ENCODE assay signal across 19 mouse cellular contexts in the genomic region with DNA sequence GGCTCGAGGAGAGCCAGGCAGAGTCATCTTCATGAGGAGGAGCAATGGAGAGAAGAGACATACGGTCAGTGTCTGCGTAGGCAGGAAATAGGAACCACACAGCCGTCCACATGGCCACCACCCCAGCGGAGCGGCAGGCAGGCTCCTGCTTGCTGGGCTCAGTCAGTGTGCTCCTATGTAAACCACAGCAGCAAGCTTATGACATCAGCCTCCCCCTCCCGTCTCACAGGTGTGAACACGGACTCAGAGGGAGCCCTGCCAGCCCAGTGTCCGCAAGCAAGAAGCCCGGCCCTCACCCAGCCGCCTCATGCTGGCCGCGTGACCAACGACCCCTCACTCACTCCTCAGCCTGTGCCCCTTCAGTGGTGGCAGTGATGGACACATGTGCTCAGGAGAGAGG.
DNase-seq lines count a peak whose midpoint lies in the region; ATAC-seq and TF ChIP-seq lines count a peak whose summit lies in the region.
"Had no signal": no experiment of that assay in that cellular context is flagged by ENCODE, and none has a peak within 500 bp of the region (broad histone marks: within the 10 kb centered on the region; RNA-seq: fewer than 3 reads in every experiment).

No protein-coding gene starts in this region.

- no peak overlapping the region for H3K4me3 ChIP-seq in heart, embryonic 11.5 days (ENCODE audit: low read depth, low read length)
- no peak overlapping the region for H3K4me3 ChIP-seq in stomach, postnatal 0 days (ENCODE audit: low read depth, low read length)
- H3K4me3 ChIP-seq: hindbrain, embryonic 15.5 days; layer of hippocampus, adult 2 months; neural tube, embryonic 13.5 days had no signal

- no peak overlapping the region for H3K9ac ChIP-seq in heart, embryonic 11.5 days (ENCODE audit: low read depth, low read length)
- H3K9ac ChIP-seq in stomach, postnatal 0 days (ENCODE audit: low read length) = no peak overlapping the region
- H3K9ac ChIP-seq: hindbrain, embryonic 15.5 days; neural tube, embryonic 13.5 days had no signal

- H3K4me1 ChIP-seq in heart, embryonic 11.5 days (ENCODE audit: control insufficient read depth, insufficient read depth, low read length) = peaks cover 43% of the 10 kb centered on the region
- H3K4me1 ChIP-seq in stomach, postnatal 0 days (replicated peaks; ENCODE audit: control insufficient read depth, insufficient read depth) = peaks cover 5% of the 10 kb centered on the region; the same call in 1 of the 2 replicates

- H3K27ac ChIP-seq in heart, embryonic 11.5 days (ENCODE audit: low read depth, low read length) = peak overlapping the region; percentile 90; the same call in 1 of the 2 replicates
- no peak overlapping the region for H3K27ac ChIP-seq in stomach, postnatal 0 days (replicated peaks)
- H3K27ac ChIP-seq: hindbrain, embryonic 15.5 days; neural tube, embryonic 13.5 days had no signal

- ATAC-seq in heart, embryonic 11.5 days (replicated peaks; ENCODE audit: insufficient number of reproducible peaks, low FRiP score, low TSS enrichment) = no peak
- peak; percentile 55; the same call in 1 of the 2 replicates for ATAC-seq in stomach, postnatal 0 days (ENCODE audit: low FRiP score, low TSS enrichment)
- ATAC-seq: forebrain, embryonic 16.5 days had no signal

- H3K4me2 ChIP-seq in heart, embryonic 11.5 days = no peak overlapping the region
- H3K4me2 ChIP-seq in stomach, postnatal 0 days (replicated peaks; ENCODE audit: low read depth) = no peak overlapping the region
- H3K4me2 ChIP-seq: hindbrain, embryonic 15.5 days; neural tube, embryonic 13.5 days had no signal

- no peaks in the 10 kb centered on the region for H3K27me3 ChIP-seq in heart, embryonic 11.5 days (ENCODE audit: control insufficient read depth, insufficient read depth, low read length)
- H3K27me3 ChIP-seq in stomach, postnatal 0 days (ENCODE audit: control insufficient read depth, insufficient read depth, low read length) = no peaks in the 10 kb centered on the region; the same call in 1 of the 2 replicates
- H3K27me3 ChIP-seq: hindbrain, embryonic 15.5 days; neural tube, embryonic 13.5 days had no signal

- WGBS in heart, embryonic 11.5 days (ENCODE audit: insufficient replicate concordance) = 56% methylated on average over 14 of the region's 14 CpGs
- 41% methylated on average over 14 of the region's 14 CpGs for WGBS in stomach, postnatal 0 days

- H3K9me3 ChIP-seq in heart, embryonic 11.5 days (replicated peaks; ENCODE audit: control insufficient read depth, low read length) = 0 out of 2 replicates have a peak, but pooled peaks cover 2% of the 10 kb centered on the region
- H3K9me3 ChIP-seq in stomach, postnatal 0 days (ENCODE audit: control insufficient read depth, low read length) = no peaks in the 10 kb centered on the region
- H3K9me3 ChIP-seq: hindbrain, embryonic 15.5 days; neural tube, embryonic 13.5 days had no signal

- TF ChIP-seq EP300 in stomach, postnatal 0 days (optimal IDR thresholded peaks at IDR 0.05) = no peak

- intact Hi-C loops in left cerebral cortex, postnatal 4 days (cut with DNase I) = no loop called here

- H3K36me3 ChIP-seq in heart, embryonic 11.5 days (ENCODE audit: control insufficient read depth, insufficient read depth, low read length) = no peaks in the 10 kb centered on the region
- H3K36me3 ChIP-seq in stomach, postnatal 0 days (ENCODE audit: control insufficient read depth, insufficient read depth, low read length) = no peaks in the 10 kb centered on the region
- H3K36me3 ChIP-seq: hindbrain, embryonic 15.5 days; neural tube, embryonic 13.5 days had no signal

- no peak for DNase-seq in heart, adult 9 months (ENCODE audit: low spot score in 2 of 2)
- DNase-seq in left cerebral cortex, adult 18-20 months (ENCODE audit: low spot score in 2 of 2) = peak; percentile 13 to 39
- DNase-seq in left cerebral cortex, postnatal 4 days = no peak
- DNase-seq in urinary bladder, adult 18-20 months (ENCODE audit: low spot score in 2 of 2) = peak; percentile 55 to 70
- no peak for DNase-seq in urinary bladder, adult 2 months (ENCODE audit: low spot score)
- DNase-seq in stomach, postnatal 0 days (ENCODE audit: low spot score) = peak; percentile 54
- DNase-seq in spleen, postnatal 4 days (ENCODE audit: low spot score in 2 of 2) = no peak
- DNase-seq: adrenal gland, postnatal 10 days; cerebellum, postnatal 25 days; gastrocnemius, postnatal 36 days; kidney, adult 2 months; liver; lung, postnatal 14 days; midbrain, embryonic 14.5 days had no signal

- no peak for TF ChIP-seq CTCF in stomach, postnatal 0 days (IDR thresholded peaks at IDR 0.05; ENCODE audit: low read depth)

Comparison
In these comparisons a context has a peak if more than half of its experiments do, and no peak if none do; other contexts are left out.
1. DNase-seq: peak in left cerebral cortex, adult 18-20 months (2 of 2), urinary bladder, adult 18-20 months (2 of 2) and stomach, postnatal 0 days (single experiment); none in heart, adult 9 months (0 of 2), left cerebral cortex, postnatal 4 days (single experiment), urinary bladder, adult 2 months (single experiment) and spleen, postnatal 4 days (0 of 2).